Mouse (Mus musculus): Measurements from ENCODE around the gene Olfr9. TPM values are rescaled to one million over a fixed set of nuclear protein-coding genes. Genes with fewer than 3 reads are reported as not detected.

Gene Olfr9
- polyA plus RNA-seq, 1 experiment, result not detected

DNA sequence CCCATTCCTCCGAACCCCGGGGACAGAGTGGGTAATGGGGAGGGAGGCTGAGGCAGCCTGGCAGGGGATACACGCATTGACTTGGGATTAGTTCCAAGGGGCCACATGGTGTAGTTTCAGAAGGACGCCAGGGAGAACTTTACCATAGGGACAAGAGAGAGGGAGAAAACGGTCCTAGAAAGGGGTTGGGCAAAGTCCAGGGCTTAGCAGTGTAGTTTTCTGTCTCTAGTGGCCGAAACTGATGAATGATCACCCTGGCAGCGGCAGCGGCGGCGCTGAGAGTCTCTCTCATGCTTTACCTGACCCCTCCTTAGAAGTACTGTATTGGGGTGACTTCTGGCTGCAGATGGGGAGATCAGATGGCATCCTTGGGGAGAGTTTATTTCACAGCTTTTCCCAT is 30.9 kb upstream of the Olfr9 start:
- no peaks in the 10 kb centered on the region for H3K27me3 ChIP-seq (ENCODE audit: control insufficient read depth, insufficient read depth, insufficient read length)
- H3K79me2 ChIP-seq (ENCODE audit: control insufficient read depth, insufficient read depth), result no peaks in the 10 kb centered on the region
- H3K4me3 ChIP-seq (ENCODE audit: insufficient read depth, poor library complexity, severe bottlenecking), result no peak overlapping the region
- no peak overlapping the region for H3ac ChIP-seq (ENCODE audit: control insufficient read depth, insufficient read length, low read depth)
- H3K36me3 ChIP-seq (ENCODE audit: control insufficient read depth, insufficient read depth), result peaks cover 19% of the 10 kb centered on the region
- TF ChIP-seq MYOG (IDR thresholded peaks at IDR 0.05; ENCODE audit: control insufficient read depth, extremely low read depth, insufficient read length) (no peak), CTCF (IDR thresholded peaks at IDR 0.05; ENCODE audit: control insufficient read depth, insufficient read depth, insufficient read length) (no peak), USF1 (IDR thresholded peaks at IDR 0.05; ENCODE audit: low read depth) (no peak), CEBPB (IDR thresholded peaks at IDR 0.05; ENCODE audit: low read depth) (no peak), FOSL1 (IDR thresholded peaks at IDR 0.05; ENCODE audit: insufficient read depth, low read length, poor library complexity, severe bottlenecking) (no peak), MYOD1 (IDR thresholded peaks at IDR 0.05; ENCODE audit: control insufficient read depth, insufficient read length, low read depth) (no peak), MAX (IDR thresholded peaks at IDR 0.05) (no peak)
- no peaks in the 10 kb centered on the region for H3K79me3 ChIP-seq (ENCODE audit: low read depth)

GRCm38 (mm10) chr10:128960142-128960541 is 29.1 kb upstream of the Olfr9 start:
- Histone ChIP-seq H3K36me3 (ENCODE audit: control insufficient read depth, insufficient read depth) (peaks cover 9% of the 10 kb centered on the region), H3K79me3 (ENCODE audit: low read depth) (no peaks in the 10 kb centered on the region), H3K79me2 (ENCODE audit: control insufficient read depth, insufficient read depth) (no peaks in the 10 kb centered on the region), H3K27me3 (ENCODE audit: control insufficient read depth, insufficient read depth, insufficient read length) (no peaks in the 10 kb centered on the region), H3K4me3 (ENCODE audit: insufficient read depth, poor library complexity, severe bottlenecking) (no peak overlapping the region), H3ac (ENCODE audit: control insufficient read depth, insufficient read length, low read depth) (no peak overlapping the region)
- TF ChIP-seq MAX (IDR thresholded peaks at IDR 0.05) (no peak), CTCF (IDR thresholded peaks at IDR 0.05; ENCODE audit: control insufficient read depth, insufficient read depth, insufficient read length) (no peak), CEBPB (IDR thresholded peaks at IDR 0.05; ENCODE audit: low read depth) (no peak), USF1 (IDR thresholded peaks at IDR 0.05; ENCODE audit: low read depth) (no peak), MYOG (IDR thresholded peaks at IDR 0.05; ENCODE audit: control insufficient read depth, extremely low read depth, insufficient read length) (no peak), FOSL1 (IDR thresholded peaks at IDR 0.05; ENCODE audit: insufficient read depth, low read length, poor library complexity, severe bottlenecking) (no peak), MYOD1 (IDR thresholded peaks at IDR 0.05; ENCODE audit: control insufficient read depth, insufficient read length, low read depth) (no peak)

GRCm38 (mm10) chr10:128960590-128961584 is 28.3 kb upstream of the Olfr9 start, which contains the start of gene Mettl7b:
Gene Mettl7b, minus strand, starts transcription at chr10:128960988.
- no peaks in the 10 kb centered on the region for H3K79me2 ChIP-seq (ENCODE audit: control insufficient read depth, insufficient read depth)
- peaks cover 5% of the 10 kb centered on the region for H3K36me3 ChIP-seq (ENCODE audit: control insufficient read depth, insufficient read depth)
- H3K79me3 ChIP-seq (ENCODE audit: low read depth), result no peaks in the 10 kb centered on the region
- no peak within 1 kb of the TSS for H3K4me3 ChIP-seq (ENCODE audit: insufficient read depth, poor library complexity, severe bottlenecking)
- no peak within 1 kb of the TSS for H3ac ChIP-seq (ENCODE audit: control insufficient read depth, insufficient read length, low read depth)
- no peak for TF ChIP-seq FOSL1 (IDR thresholded peaks at IDR 0.05; ENCODE audit: insufficient read depth, low read length, poor library complexity, severe bottlenecking)
- TF ChIP-seq USF1 (IDR thresholded peaks at IDR 0.05; ENCODE audit: low read depth), result no peak
- no peak for TF ChIP-seq MYOD1 (IDR thresholded peaks at IDR 0.05; ENCODE audit: control insufficient read depth, insufficient read length, low read depth)
- TF ChIP-seq CEBPB (IDR thresholded peaks at IDR 0.05; ENCODE audit: low read depth), result no peak
- H3K27me3 ChIP-seq (ENCODE audit: control insufficient read depth, insufficient read depth, insufficient read length), result no peaks in the 10 kb centered on the region

- no peak for TF ChIP-seq MYOD1 (IDR thresholded peaks at IDR 0.05; ENCODE audit: control insufficient read depth, insufficient read length, low read depth)
- no peak for TF ChIP-seq USF1 (IDR thresholded peaks at IDR 0.05; ENCODE audit: low read depth)
- no peak for TF ChIP-seq CEBPB (IDR thresholded peaks at IDR 0.05; ENCODE audit: low read depth)
- no peak for TF ChIP-seq FOSL1 (IDR thresholded peaks at IDR 0.05; ENCODE audit: insufficient read depth, low read length, poor library complexity, severe bottlenecking)
- TF ChIP-seq MAX (IDR thresholded peaks at IDR 0.05), result no peak
- TF ChIP-seq CTCF (IDR thresholded peaks at IDR 0.05; ENCODE audit: control insufficient read depth, insufficient read depth, insufficient read length), result no peak
- TF ChIP-seq MYOG (IDR thresholded peaks at IDR 0.05; ENCODE audit: control insufficient read depth, extremely low read depth, insufficient read length), result no peak
- Histone ChIP-seq H3K36me3 (ENCODE audit: control insufficient read depth, insufficient read depth) (no peaks in the 10 kb centered on the region), H3K4me3 (ENCODE audit: insufficient read depth, poor library complexity, severe bottlenecking) (no peak overlapping the region), H3K79me2 (ENCODE audit: control insufficient read depth, insufficient read depth) (no peaks in the 10 kb centered on the region), H3K79me3 (ENCODE audit: low read depth) (no peaks in the 10 kb centered on the region), H3K27me3 (ENCODE audit: control insufficient read depth, insufficient read depth, insufficient read length) (no peaks in the 10 kb centered on the region), H3ac (ENCODE audit: control insufficient read depth, insufficient read length, low read depth) (no peak overlapping the region)
These were observed 24.3 kb upstream of the Olfr9 start for GRCm38 (mm10) chr10:128964961-128965360.

- Histone ChIP-seq H3ac (ENCODE audit: control insufficient read depth, insufficient read length, low read depth) (no peak overlapping the region), H3K27me3 (ENCODE audit: control insufficient read depth, insufficient read depth, insufficient read length) (no peaks in the 10 kb centered on the region), H3K4me3 (ENCODE audit: insufficient read depth, poor library complexity, severe bottlenecking) (no peak overlapping the region), H3K79me2 (ENCODE audit: control insufficient read depth, insufficient read depth) (no peaks in the 10 kb centered on the region), H3K79me3 (ENCODE audit: low read depth) (no peaks in the 10 kb centered on the region), H3K36me3 (ENCODE audit: control insufficient read depth, insufficient read depth) (no peaks in the 10 kb centered on the region)
- no peak for TF ChIP-seq MYOG (IDR thresholded peaks at IDR 0.05; ENCODE audit: control insufficient read depth, extremely low read depth, insufficient read length)
- TF ChIP-seq USF1 (IDR thresholded peaks at IDR 0.05; ENCODE audit: low read depth), result no peak
- TF ChIP-seq FOSL1 (IDR thresholded peaks at IDR 0.05; ENCODE audit: insufficient read depth, low read length, poor library complexity, severe bottlenecking), result no peak
- no peak for TF ChIP-seq CTCF (IDR thresholded peaks at IDR 0.05; ENCODE audit: control insufficient read depth, insufficient read depth, insufficient read length)
- no peak for TF ChIP-seq CEBPB (IDR thresholded peaks at IDR 0.05; ENCODE audit: low read depth)
- TF ChIP-seq MYOD1 (IDR thresholded peaks at IDR 0.05; ENCODE audit: control insufficient read depth, insufficient read length, low read depth), result no peak
- TF ChIP-seq MAX (IDR thresholded peaks at IDR 0.05), result no peak
These were observed 23.4 kb upstream of the Olfr9 start for GRCm38 (mm10) chr10:128965871-128966270.
